Mouse (Mus musculus) myocyte (in vitro differentiated cells): Measurements from ENCODE around the gene Idh2. TPM values are rescaled to one million over a fixed set of nuclear protein-coding genes. Genes with fewer than 3 reads are reported as not detected.

Experiments used
- H3K27me3 ChIP-seq: one replicate; pipeline ENCODE4 v1.6.1; 2011; ENCODE audit not compliant: control insufficient read depth, insufficient read depth, insufficient read length
- H3K36me3 ChIP-seq: one replicate; pipeline ENCODE4 v1.6.1; 2011; ENCODE audit not compliant: control insufficient read depth, insufficient read depth
- H3K4me2 ChIP-seq: one replicate; pipeline ENCODE4 v1.6.1; 2011; ENCODE audit warnings: low read depth, control low read depth
- H3K4me3 ChIP-seq: one replicate; pipeline ENCODE4 v1.5.1; 2011; ENCODE audit warnings: mild to moderate bottlenecking, control low read depth, moderate library complexity
- H3K79me2 ChIP-seq: one replicate; pipeline ENCODE4 v1.6.1; 2011; ENCODE audit not compliant: control insufficient read depth, insufficient read depth
- H3ac ChIP-seq: one replicate; pipeline ENCODE4 v1.6.1; 2011; ENCODE audit not compliant: control insufficient read depth, insufficient read length
- CEBPB ChIP-seq: IDR thresholded peaks from 2 replicates; pipeline ENCODE4 v1.6.1; 2011; ENCODE audit warnings: mild to moderate bottlenecking, moderate library complexity; ENCODE audit not compliant: poor library complexity, insufficient read depth, severe bottlenecking
- E2F4 ChIP-seq: IDR thresholded peaks from one replicate; pipeline ENCODE4 v1.6.1; 2011; ENCODE audit warnings: mild to moderate bottlenecking, control low read depth, moderate library complexity; ENCODE audit not compliant: insufficient read depth
- MAX ChIP-seq: IDR thresholded peaks from one replicate; pipeline ENCODE4 v1.6.1; 2011; ENCODE audit warnings: low read depth, mild to moderate bottlenecking, control low read depth
- MYOD1 ChIP-seq, 3 experiments: IDR thresholded peaks; one replicate each; pipeline ENCODE4 v1.6.1; 2011; ENCODE audit warnings: control low read depth in 2 of 3, low read depth in 2 of 3, mild to moderate bottlenecking in 2 of 3, moderate library complexity in 1 of 3; ENCODE audit not compliant: insufficient read length in 2 of 3, control insufficient read depth in 1 of 3
- MYOG ChIP-seq, 3 experiments: IDR thresholded peaks; one replicate each; pipeline ENCODE4 v1.6.1; 2011; ENCODE audit warnings: control low read depth in 2 of 3, low read depth in 2 of 3, mild to moderate bottlenecking in 2 of 3; ENCODE audit not compliant: insufficient read length in 2 of 3, control insufficient read depth in 1 of 3, insufficient read depth in 1 of 3
- POLR2AphosphoS2 ChIP-seq: IDR thresholded peaks from one replicate; pipeline ENCODE4 v1.6.1; 2011; ENCODE audit warnings: low read depth, control low read depth; ENCODE audit not compliant: insufficient read length
- REST ChIP-seq: IDR thresholded peaks from one replicate; pipeline ENCODE4 v1.6.1; 2011; ENCODE audit warnings: mild to moderate bottlenecking, control low read depth, moderate library complexity; ENCODE audit not compliant: insufficient read depth, insufficient read length
- SRF ChIP-seq: IDR thresholded peaks from one replicate; pipeline ENCODE4 v1.6.1; 2011; ENCODE audit warnings: low read depth; ENCODE audit not compliant: control insufficient read depth, insufficient read length
- TCF12 ChIP-seq: IDR thresholded peaks from one replicate; pipeline ENCODE4 v1.6.1; 2011; ENCODE audit warnings: mild to moderate bottlenecking, control low read depth; ENCODE audit not compliant: poor library complexity, insufficient read depth, severe bottlenecking
- TCF3 ChIP-seq: IDR thresholded peaks from one replicate; pipeline ENCODE4 v1.6.1; 2011; ENCODE audit warnings: low read depth, control low read depth; ENCODE audit not compliant: insufficient read length
- USF1 ChIP-seq: IDR thresholded peaks from one replicate; pipeline ENCODE4 v1.6.1; 2011; ENCODE audit warnings: low read depth, mild to moderate bottlenecking, control low read depth, moderate library complexity
- polyA plus RNA-seq: library from polyadenylated mRNA; unstranded; fragments of >200 nt; fragmentation: generic; extraction: Trizol; gene quantifications from one replicate; pipeline ENCODE4 v1.2.1, GENCODE M21; 2012; ENCODE audit warnings: missing spikeins

Idh2 gene
- polyA plus RNA-seq, 1 experiment, result 159 TPM

- H3K79me2 ChIP-seq, result no peaks in the 10 kb centered on the region
- H3K4me3 ChIP-seq, result no peak overlapping the region
- no peaks in the 10 kb centered on the region for H3K27me3 ChIP-seq
- H3ac ChIP-seq, result no peak overlapping the region
- no peak overlapping the region for H3K4me2 ChIP-seq
- no peaks in the 10 kb centered on the region for H3K36me3 ChIP-seq
- no peak for TF ChIP-seq MAX
- TF ChIP-seq E2F4, result no peak
- no peak for TF ChIP-seq USF1
- no peak for TF ChIP-seq TCF12
- no peak for TF ChIP-seq MYOD1 (IDR thresholded peaks at IDR 0.05; ENCODE audit: control insufficient read depth in 1 of 3, insufficient read length in 2 of 3, low read depth in 2 of 3)
- no peak for TF ChIP-seq SRF
- no peak for TF ChIP-seq POLR2AphosphoS2
- no peak for TF ChIP-seq MYOG (IDR thresholded peaks at IDR 0.05; ENCODE audit: control insufficient read depth in 1 of 3, insufficient read depth in 1 of 3, insufficient read length in 2 of 3, low read depth in 2 of 3)
- no peak for TF ChIP-seq REST
- TF ChIP-seq TCF3, result no peak
Observed at GRCm38 (mm10) chr7:80146077-80146476, 30.9 kb upstream of the Idh2 start.

GRCm38 (mm10) chr7:80144695-80145094 lies 29.5 kb upstream of the Idh2 start:
- no peaks in the 10 kb centered on the region for H3K27me3 ChIP-seq
- no peak for TF ChIP-seq TCF12
- TF ChIP-seq POLR2AphosphoS2, result no peak
- no peak for TF ChIP-seq USF1
- H3K4me2 ChIP-seq, result no peak overlapping the region
- no peaks in the 10 kb centered on the region for H3K79me2 ChIP-seq
- H3K4me3 ChIP-seq, result no peak overlapping the region
- H3ac ChIP-seq, result no peak overlapping the region
- H3K36me3 ChIP-seq, result no peaks in the 10 kb centered on the region

GRCm38 (mm10) chr7:80143331-80144273 lies 28.4 kb upstream of the Idh2 start:
- TF ChIP-seq SRF (no peak), CEBPB (no peak), MYOD1 (IDR thresholded peaks at IDR 0.05; ENCODE audit: control insufficient read depth in 1 of 3, insufficient read length in 2 of 3, low read depth in 2 of 3) (peak in 2 of 3 experiments; percentile 58 to 64), MYOG (IDR thresholded peaks at IDR 0.05; ENCODE audit: control insufficient read depth in 1 of 3, insufficient read depth in 1 of 3, insufficient read length in 2 of 3, low read depth in 2 of 3) (peak in 2 of 3 experiments; percentile 26 to 74), TCF3 (peak; percentile 23)
- no peaks in the 10 kb centered on the region for H3K36me3 ChIP-seq
- H3K27me3 ChIP-seq, result no peaks in the 10 kb centered on the region
- no peak overlapping the region for H3ac ChIP-seq
- H3K79me2 ChIP-seq, result no peaks in the 10 kb centered on the region
- no peak overlapping the region for H3K4me3 ChIP-seq
- peak overlapping the region; percentile 12 for H3K4me2 ChIP-seq

GRCm38 (mm10) chr7:80140815-80141214 lies 25.6 kb upstream of the Idh2 start:
- H3ac ChIP-seq, result no peak overlapping the region
- no peak overlapping the region for H3K4me2 ChIP-seq
- no peaks in the 10 kb centered on the region for H3K27me3 ChIP-seq
- TF ChIP-seq SRF (no peak), CEBPB (no peak), TCF3 (no peak), REST (no peak), POLR2AphosphoS2 (no peak), MYOD1 (IDR thresholded peaks at IDR 0.05; ENCODE audit: control insufficient read depth in 1 of 3, insufficient read length in 2 of 3, low read depth in 2 of 3) (no peak), MYOG (IDR thresholded peaks at IDR 0.05; ENCODE audit: control insufficient read depth in 1 of 3, insufficient read depth in 1 of 3, insufficient read length in 2 of 3, low read depth in 2 of 3) (no peak), E2F4 (no peak), TCF12 (no peak)
- no peaks in the 10 kb centered on the region for H3K36me3 ChIP-seq
- H3K4me3 ChIP-seq, result no peak overlapping the region
- no peaks in the 10 kb centered on the region for H3K79me2 ChIP-seq

- no peak overlapping the region for H3K4me2 ChIP-seq
- H3K4me3 ChIP-seq, result no peak overlapping the region
- no peaks in the 10 kb centered on the region for H3K36me3 ChIP-seq
- H3K79me2 ChIP-seq, result no peaks in the 10 kb centered on the region
- H3ac ChIP-seq, result no peak overlapping the region
- H3K27me3 ChIP-seq, result no peaks in the 10 kb centered on the region
- TF ChIP-seq MAX, result no peak
- no peak for TF ChIP-seq MYOD1 (IDR thresholded peaks at IDR 0.05; ENCODE audit: control insufficient read depth in 1 of 3, insufficient read length in 2 of 3, low read depth in 2 of 3)
- no peak for TF ChIP-seq TCF3
- no peak for TF ChIP-seq CEBPB
Observed at GRCm38 (mm10) chr7:80138375-80138774, 23.2 kb upstream of the Idh2 start.
